Mouse (Mus musculus) testis, adult 2 months (tissue): ENCODE data around the gene Sox5. TPM values are rescaled to one million over a fixed set of nuclear protein-coding genes. Genes with fewer than 3 reads are reported as not detected.

ENCODE experiments used
- H3K27ac ChIP-seq: fragments of 200-500 bp; 2 replicates; pipeline ENCODE4 v1.5.1; 2012; ENCODE audit warnings: low read depth, low read length; ENCODE audit not compliant: control insufficient read depth, insufficient read depth
- H3K27me3 ChIP-seq: fragments of 200-500 bp; 2 replicates; pipeline ENCODE4 v1.6.1; 2012; ENCODE audit warnings: mild to moderate bottlenecking, low read length, moderate library complexity; ENCODE audit not compliant: control insufficient read depth, insufficient read depth
- H3K36me3 ChIP-seq: fragments of 200-500 bp; 2 replicates; pipeline ENCODE4 v1.6.1; 2012; ENCODE audit warnings: mild to moderate bottlenecking, low read length; ENCODE audit not compliant: control insufficient read depth, insufficient read depth
- H3K4me1 ChIP-seq: fragments of 200-500 bp; 2 replicates; pipeline ENCODE4 v1.6.1; 2012; ENCODE audit warnings: low read length; ENCODE audit not compliant: control insufficient read depth, insufficient read depth
- H3K4me3 ChIP-seq: fragments of 200-500 bp; 2 replicates; pipeline ENCODE4 v1.5.1; 2012; ENCODE audit warnings: low read depth, mild to moderate bottlenecking, low read length, moderate library complexity, mixed read lengths; ENCODE audit not compliant: control insufficient read depth
- CTCF ChIP-seq: fragments of 200-500 bp; IDR thresholded peaks from 2 replicates; pipeline ENCODE4 v1.5.1; 2012; ENCODE audit warnings: low read depth, mild to moderate bottlenecking, inconsistent platforms, low read length, moderate library complexity; ENCODE audit not compliant: control insufficient read depth, insufficient read depth, insufficient replicate concordance
- POLR2A ChIP-seq: fragments of 200-500 bp; IDR thresholded peaks from 2 replicates; pipeline ENCODE4 v1.6.1; 2012; ENCODE audit warnings: low read depth, mild to moderate bottlenecking, inconsistent platforms, low read length, moderate library complexity; ENCODE audit not compliant: control insufficient read depth
- polyA plus RNA-seq: library from polyadenylated mRNA; depleted of rRNA; stranded (reverse); fragments of >200 nt; gene quantifications from 2 replicates; pipeline ENCODE4 v1.2.3, GENCODE M21; 2012

Sox5 gene
- polyA plus RNA-seq, 1 experiment, result 148 TPM

DNA sequence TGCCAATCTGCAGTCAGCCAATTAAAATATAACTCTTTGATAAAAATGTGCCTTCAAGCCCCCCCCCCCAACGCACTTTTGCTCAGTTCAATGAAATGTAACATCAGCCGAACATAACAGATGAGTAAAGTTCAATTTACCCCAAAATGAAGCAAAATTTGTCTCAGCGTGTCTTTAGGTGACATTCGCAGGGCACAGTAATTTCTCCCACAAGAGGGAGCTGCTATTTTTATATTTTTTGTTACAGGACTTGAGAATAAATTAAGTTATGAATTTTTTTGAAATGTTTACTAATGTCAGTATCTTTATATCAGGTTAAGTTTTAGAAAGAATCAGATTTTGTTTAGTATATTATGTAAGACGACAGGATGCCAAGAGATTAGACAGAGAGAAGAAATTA, 280.3 kb downstream of the Sox5 start:
- no peak overlapping the region for H3K4me3 ChIP-seq
- no peaks in the 10 kb centered on the region for H3K4me1 ChIP-seq
- H3K27ac ChIP-seq, result no peak overlapping the region
- H3K36me3 ChIP-seq, result no peaks in the 10 kb centered on the region
- TF ChIP-seq CTCF, result no peak
- TF ChIP-seq POLR2A, result no peak
- no peaks in the 10 kb centered on the region for H3K27me3 ChIP-seq

DNA sequence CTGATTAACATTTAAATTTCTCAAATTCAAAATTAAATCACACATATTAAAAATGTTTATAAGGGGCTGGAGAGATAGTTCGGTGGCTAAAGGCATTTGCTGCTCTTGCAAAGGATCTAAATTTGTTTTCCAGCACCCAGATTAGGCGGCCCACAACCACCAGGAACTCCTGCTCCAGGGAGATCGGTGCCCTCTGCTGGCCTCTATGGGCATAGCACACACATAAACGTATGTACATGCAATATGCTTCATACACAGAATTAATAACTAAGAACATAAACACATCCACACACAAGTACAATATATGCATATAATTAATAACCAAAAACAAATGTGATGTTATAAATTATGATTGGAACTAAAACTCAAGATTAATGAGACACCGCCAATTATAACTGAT, 283.6 kb downstream of the Sox5 start:
- no peak overlapping the region for H3K4me3 ChIP-seq
- TF ChIP-seq CTCF (peak; percentile 59; the same call in 1 of the 2 replicates), POLR2A (no peak)
- no peaks in the 10 kb centered on the region for H3K36me3 ChIP-seq
- H3K4me1 ChIP-seq, result no peaks in the 10 kb centered on the region
- H3K27me3 ChIP-seq, result no peaks in the 10 kb centered on the region
- no peak overlapping the region for H3K27ac ChIP-seq

- H3K4me1 ChIP-seq, result no peaks in the 10 kb centered on the region
- H3K27ac ChIP-seq, result no peak overlapping the region
- H3K4me3 ChIP-seq, result no peak overlapping the region
- H3K36me3 ChIP-seq, result no peaks in the 10 kb centered on the region
- H3K27me3 ChIP-seq, result no peaks in the 10 kb centered on the region
- TF ChIP-seq CTCF (no peak), POLR2A (no peak)
These were observed 289.9 kb downstream of the Sox5 start for GRCm38 (mm10) chr6:144491761-144492415.

DNA sequence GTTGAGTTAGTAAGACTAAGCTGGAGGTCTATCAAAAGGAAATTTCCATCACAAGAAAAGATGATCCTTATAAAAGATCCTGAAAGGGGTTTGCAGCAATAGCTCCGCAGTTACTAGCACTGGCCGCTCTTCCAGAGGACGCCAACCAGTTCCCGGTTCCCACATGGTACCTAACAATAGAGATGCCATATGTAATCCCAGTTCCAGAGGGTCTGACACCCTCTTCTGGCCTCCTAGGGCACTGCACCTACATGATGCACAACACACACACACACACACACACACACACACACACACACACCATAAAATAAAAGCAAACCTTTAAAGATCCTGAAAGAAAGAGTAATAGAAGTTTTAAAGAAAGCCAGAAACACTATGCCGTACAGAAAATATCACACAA, 290.9 kb downstream of the Sox5 start:
- H3K4me3 ChIP-seq, result no peak overlapping the region
- TF ChIP-seq CTCF, result no peak
- TF ChIP-seq POLR2A, result no peak
- H3K4me1 ChIP-seq, result no peaks in the 10 kb centered on the region
- H3K27ac ChIP-seq, result no peak overlapping the region
- no peaks in the 10 kb centered on the region for H3K36me3 ChIP-seq
- no peaks in the 10 kb centered on the region for H3K27me3 ChIP-seq

GRCm38 (mm10) chr6:144485578-144485977, 296.2 kb downstream of the Sox5 start:
- no peak overlapping the region for H3K27ac ChIP-seq
- H3K36me3 ChIP-seq, result no peaks in the 10 kb centered on the region
- no peaks in the 10 kb centered on the region for H3K4me1 ChIP-seq
- H3K27me3 ChIP-seq, result no peaks in the 10 kb centered on the region
- no peak overlapping the region for H3K4me3 ChIP-seq
- TF ChIP-seq CTCF (no peak), POLR2A (no peak)

DNA sequence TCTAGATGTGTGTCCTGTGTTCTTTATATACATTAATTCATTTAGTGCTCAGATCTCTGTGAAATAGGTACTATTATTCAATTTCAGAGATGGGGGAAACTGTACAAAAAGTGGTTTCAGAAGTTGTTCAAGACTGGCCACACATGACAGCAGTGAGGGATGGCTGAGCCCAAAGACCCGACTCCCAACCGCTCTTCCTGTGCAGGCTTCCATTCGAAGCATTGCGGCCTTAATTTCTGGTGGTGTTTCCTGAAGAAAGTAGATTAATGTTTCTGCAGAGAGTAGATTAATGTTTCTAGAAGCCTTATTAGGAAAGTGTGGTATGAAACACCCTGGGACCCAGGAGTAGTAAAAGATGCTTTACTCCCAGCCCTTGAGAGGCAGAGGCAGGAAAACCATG, 298.6 kb downstream of the Sox5 start:
- H3K27ac ChIP-seq, result no peak overlapping the region
- no peaks in the 10 kb centered on the region for H3K36me3 ChIP-seq
- H3K27me3 ChIP-seq, result no peaks in the 10 kb centered on the region
- no peak overlapping the region for H3K4me3 ChIP-seq
- H3K4me1 ChIP-seq, result no peaks in the 10 kb centered on the region
- TF ChIP-seq CTCF (no peak), POLR2A (no peak)

GRCm38 (mm10) chr6:144480648-144481528, 300.9 kb downstream of the Sox5 start:
- H3K27ac ChIP-seq, result no peak overlapping the region
- H3K4me1 ChIP-seq, result peaks cover 4% of the 10 kb centered on the region; the same call in 1 of the 2 replicates
- no peaks in the 10 kb centered on the region for H3K36me3 ChIP-seq
- H3K4me3 ChIP-seq, result no peak overlapping the region
- no peaks in the 10 kb centered on the region for H3K27me3 ChIP-seq
- TF ChIP-seq CTCF, result no peak
- TF ChIP-seq POLR2A, result no peak
